In the genomic region with DNA sequence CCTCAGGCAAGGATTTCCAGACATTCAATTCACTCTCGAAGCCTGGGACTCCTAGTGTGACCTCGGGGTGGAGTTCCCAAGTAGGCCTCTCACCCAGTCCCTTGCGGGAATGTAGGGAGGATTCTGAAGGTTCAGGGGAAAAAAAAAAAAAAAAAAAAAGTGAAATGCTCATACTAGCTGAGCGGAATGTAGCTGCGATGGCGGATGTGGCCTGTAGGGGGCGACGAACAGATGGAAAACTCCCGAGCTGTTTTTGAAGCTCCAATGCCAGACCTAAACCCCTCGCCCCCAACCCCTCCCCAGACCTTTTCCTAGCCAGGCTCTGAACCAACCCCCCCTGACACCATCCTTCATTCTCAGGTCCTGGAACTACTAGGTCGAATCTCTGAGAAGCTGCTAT, we compare ENCODE assay signal across 9 mouse cellular contexts. TPM values are rescaled to one million over a fixed set of nuclear protein-coding genes. Genes with fewer than 3 reads are reported as not detected.
A peak's percentile ranks its signal among the peaks of the same experiment; 100 is the strongest.
DNase-seq lines count a peak whose midpoint lies in the region; ATAC-seq and TF ChIP-seq lines count a peak whose summit lies in the region.
"Had no signal": no experiment of that assay in that cellular context is flagged by ENCODE, and none has a peak within 500 bp of the region (broad histone marks: within the 10 kb centered on the region; RNA-seq: fewer than 3 reads in every experiment).

No protein-coding gene starts in this region.

- peak; percentile 43 to 62 for DNase-seq in cerebellum, adult 2 months
- DNase-seq in cerebellum, adult 11-12 months, result no peak
- DNase-seq in B cell, adult 2 months, result peak; percentile 66 to 70
- peak; percentile 73 to 83 for DNase-seq in cerebellum, postnatal 25 days
- peak; percentile 60 for DNase-seq in gastrocnemius, postnatal 14 days
- peak; percentile 80 for DNase-seq in lung, postnatal 14 days
- DNase-seq in testis, postnatal 14 days (ENCODE audit: low spot score), result peak; percentile 61

- 2% methylated on average over 11 of the region's 11 CpGs for WGBS in cerebellum, adult 2 months
- WGBS in kidney, embryonic 15.5 days, result 0% methylated on average over 11 of the region's 11 CpGs

- peak overlapping the region; percentile 40 for H3K4me2 ChIP-seq in kidney, embryonic 15.5 days
- H3K4me2 ChIP-seq: liver, embryonic 15.5 days had no signal

- peaks cover 29% of the 10 kb centered on the region; the same call in 1 of the 2 replicates for H3K27me3 ChIP-seq in cerebellum, adult 2 months (ENCODE audit: control insufficient read depth, insufficient read depth, low read length)
- peaks cover 95% of the 10 kb centered on the region for H3K27me3 ChIP-seq in kidney, embryonic 15.5 days

- no peaks in the 10 kb centered on the region for H3K4me1 ChIP-seq in cerebellum, adult 2 months (ENCODE audit: control insufficient read depth, insufficient read depth, low read length)
- peaks cover 38% of the 10 kb centered on the region for H3K4me1 ChIP-seq in kidney, embryonic 15.5 days

- no peak overlapping the region for H3K4me3 ChIP-seq in cerebellum, adult 2 months (replicated peaks; ENCODE audit: insufficient read depth, low read depth, low read length)
- no peak overlapping the region for H3K4me3 ChIP-seq in kidney, embryonic 15.5 days (replicated peaks)
- H3K4me3 ChIP-seq: liver, embryonic 15.5 days had no signal

- peak; percentile 53; the same call in 1 of the 2 replicates for TF ChIP-seq CTCF in cerebellum, adult 2 months (IDR thresholded peaks at IDR 0.05; ENCODE audit: borderline replicate concordance, insufficient read depth, low read depth, low read length)

- H3K9me3 ChIP-seq in kidney, embryonic 15.5 days (replicated peaks), result no peaks in the 10 kb centered on the region
- H3K9me3 ChIP-seq: liver, embryonic 15.5 days had no signal

- no peak overlapping the region for H3K27ac ChIP-seq in cerebellum, adult 2 months (ENCODE audit: insufficient read depth, low read length)
- H3K27ac ChIP-seq in kidney, embryonic 15.5 days, result no peak overlapping the region
- H3K27ac ChIP-seq: liver, embryonic 15.5 days had no signal

- H3K9ac ChIP-seq in kidney, embryonic 15.5 days, result no peak overlapping the region
- H3K9ac ChIP-seq: liver, embryonic 15.5 days had no signal

- H3K36me3 ChIP-seq in kidney, embryonic 15.5 days, result no peaks in the 10 kb centered on the region
- H3K36me3 ChIP-seq: liver, embryonic 15.5 days had no signal

- ATAC-seq in kidney, embryonic 15.5 days (replicated peaks; ENCODE audit: low FRiP score), result no peak; the same call in 1 of the 2 replicates

- no peak for TF ChIP-seq POLR2A in cerebellum, adult 2 months (IDR thresholded peaks at IDR 0.05; ENCODE audit: borderline replicate concordance, insufficient read depth, low read length)

- intact Hi-C loops in gastrocnemius, postnatal 14 days (cut with DNase I; ENCODE audit: low total_unique reads), result loop anchor here (5.0 kb wide), 1 partner anchor 56 kb away; a partner anchor contains a TSS

RNA-seq across cellular contexts. Expression of a gene that starts 4.9 kb away (rescaled TPM):
- polyA plus RNA-seq in cerebellum, adult 2 months (2012; rRNA removed), result 0.18 and 0.30 TPM in 2 replicates
- total RNA-seq in gastrocnemius, postnatal 14 days (2021), result 1 to 10 TPM; 2.4 to 3.9 TPM
- polyA plus RNA-seq in kidney, embryonic 15.5 days (2015; fragmentation: Nextera tagmentation; extraction: Ambion mirVana), result 0.15 and 0.17 TPM in 2 replicates
- polyA plus RNA-seq: liver, embryonic 15.5 days had no signal

RNA-seq across cellular contexts. Expression of a gene that starts 54.5 kb away (rescaled TPM):
- 15.1 and 15.3 TPM in 2 replicates for polyA plus RNA-seq in cerebellum, adult 2 months (2012; rRNA removed)
- total RNA-seq in gastrocnemius, postnatal 14 days (2021), result 1 to 10 TPM; 6.7 to 7.2 TPM
- 26.8 and 27.0 TPM in 2 replicates for polyA plus RNA-seq in kidney, embryonic 15.5 days (2015; fragmentation: Nextera tagmentation; extraction: Ambion mirVana)
